ENCODE assay signal across 10 mouse cellular contexts in the genomic region with DNA sequence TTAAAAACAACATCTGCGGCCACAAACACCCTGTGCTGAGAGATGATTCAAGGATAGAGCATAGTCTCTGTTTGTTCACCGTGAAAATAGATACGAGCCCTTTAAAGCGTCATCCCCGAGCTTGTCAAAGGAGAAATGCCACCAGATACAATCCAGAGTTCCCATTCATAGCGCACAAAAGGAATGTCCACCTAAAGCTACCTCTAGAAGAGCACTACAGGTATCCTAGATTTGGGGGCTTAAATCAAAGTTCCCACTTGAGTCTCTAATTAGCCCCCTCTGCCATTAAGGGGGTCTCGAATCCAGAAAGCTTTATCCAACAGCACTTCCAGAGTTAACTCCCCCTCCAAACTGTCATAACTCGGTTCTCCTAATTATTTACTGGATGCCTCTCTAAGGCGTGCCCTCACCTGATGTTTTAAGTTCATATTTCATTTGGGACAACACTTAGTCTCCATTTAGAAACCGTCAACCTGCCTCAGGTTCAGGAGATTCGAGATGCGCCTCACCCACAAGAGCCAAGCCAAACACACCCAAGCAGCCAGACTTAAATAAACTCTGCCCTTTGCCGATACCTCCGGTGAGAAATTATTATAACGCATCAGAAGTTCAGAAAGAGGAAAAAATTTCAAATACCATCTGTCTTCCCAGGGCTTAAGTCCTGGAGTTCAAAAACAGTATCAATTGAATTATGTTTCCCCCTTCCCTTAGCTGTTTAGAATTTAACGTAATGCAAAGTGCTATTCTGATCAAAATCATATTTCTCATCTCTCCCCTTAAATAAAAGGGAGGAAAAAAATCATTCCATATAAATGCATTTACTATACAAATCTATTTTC.
A peak's percentile ranks its signal among the peaks of the same experiment; 100 is the strongest.
DNase-seq lines count a peak whose midpoint lies in the region; ATAC-seq and TF ChIP-seq lines count a peak whose summit lies in the region.
"Had no signal": no experiment of that assay in that cellular context is flagged by ENCODE, and none has a peak within 500 bp of the region (broad histone marks: within the 10 kb centered on the region; RNA-seq: fewer than 3 reads in every experiment).

No protein-coding gene starts in this region.

- 0 out of 2 replicates have a peak, but pooled peaks cover 2% of the 10 kb centered on the region for H3K4me1 ChIP-seq in neural tube, embryonic 11.5 days (ENCODE audit: control insufficient read depth, insufficient read depth, low read length)
- no peaks in the 10 kb centered on the region for H3K4me1 ChIP-seq in limb, embryonic 11.5 days (ENCODE audit: control insufficient read depth, insufficient read depth, low read length)
- H3K4me1 ChIP-seq in stomach, postnatal 0 days (replicated peaks; ENCODE audit: control insufficient read depth, insufficient read depth) = no peaks in the 10 kb centered on the region

- no peaks in the 10 kb centered on the region for H3K36me3 ChIP-seq in neural tube, embryonic 11.5 days (ENCODE audit: control insufficient read depth, insufficient read depth, low read length)
- no peaks in the 10 kb centered on the region for H3K36me3 ChIP-seq in limb, embryonic 11.5 days (ENCODE audit: control insufficient read depth, insufficient read depth, low read length)
- no peaks in the 10 kb centered on the region for H3K36me3 ChIP-seq in stomach, postnatal 0 days (ENCODE audit: control insufficient read depth, insufficient read depth, low read length)

- intact Hi-C loops in gastrocnemius, adult 2 months (cut with DNase I) = no loop called here

- H3K27me3 ChIP-seq in neural tube, embryonic 11.5 days (ENCODE audit: control insufficient read depth, insufficient read depth, low read length) = no peaks in the 10 kb centered on the region
- no peaks in the 10 kb centered on the region for H3K27me3 ChIP-seq in limb, embryonic 11.5 days (ENCODE audit: control insufficient read depth, insufficient read depth, low read length)
- H3K27me3 ChIP-seq in stomach, postnatal 0 days (ENCODE audit: control insufficient read depth, insufficient read depth, low read length) = no peaks in the 10 kb centered on the region

- no peak for TF ChIP-seq EP300 in stomach, postnatal 0 days (optimal IDR thresholded peaks at IDR 0.05)

- H3K4me2 ChIP-seq in neural tube, embryonic 11.5 days (ENCODE audit: low read depth) = peak overlapping the region; percentile 55
- peak overlapping the region; percentile 52; the same call in 1 of the 2 replicates for H3K4me2 ChIP-seq in limb, embryonic 11.5 days (ENCODE audit: low read depth, severe bottlenecking)
- H3K4me2 ChIP-seq in stomach, postnatal 0 days (replicated peaks; ENCODE audit: low read depth) = peak overlapping the region; percentile 66

- H3K4me3 ChIP-seq in gastrocnemius, adult 2 months = peak overlapping the region; percentile 60
- H3K4me3 ChIP-seq in neural tube, embryonic 11.5 days (ENCODE audit: low read depth, low read length) = peak overlapping the region; percentile 33
- no peak overlapping the region for H3K4me3 ChIP-seq in limb, embryonic 11.5 days (ENCODE audit: low read depth, low read length)
- peak overlapping the region; percentile 38; the same call in 1 of the 2 replicates for H3K4me3 ChIP-seq in stomach, postnatal 0 days (ENCODE audit: low read depth, low read length)
- H3K4me3 ChIP-seq: erythroblast, embryonic 14.5 days had no signal

- no peak for DNase-seq in gastrocnemius, adult 2 months
- no peak for DNase-seq in gastrocnemius, adult 8-10 months (ENCODE audit: low spot score in 2 of 2)
- DNase-seq in neural tube, embryonic 11.5 days (ENCODE audit: low spot score) = no peak
- DNase-seq in neural tube, embryonic 10.5 days (ENCODE audit: extremely low spot score, low spot score) = no peak
- DNase-seq in limb, embryonic 11.5 days (ENCODE audit: low spot score) = no peak
- no peak for DNase-seq in stomach, postnatal 0 days (ENCODE audit: low spot score)
- DNase-seq in MN1 (ENCODE audit: low spot score) = no peak
- DNase-seq in adrenal gland, adult 2 months = no peak

- no peak for ATAC-seq in neural tube, embryonic 11.5 days (ENCODE audit: insufficient read depth, low FRiP score, low TSS enrichment)
- ATAC-seq in limb, embryonic 11.5 days (ENCODE audit: insufficient number of reproducible peaks, low FRiP score, low TSS enrichment, low read depth) = no peak
- ATAC-seq in stomach, postnatal 0 days (ENCODE audit: low FRiP score, low TSS enrichment) = no peak
- ATAC-seq: activated CD4-positive, CD25-positive, alpha-beta regulatory T cell, adult 4 months had no signal

- H3K27ac ChIP-seq in gastrocnemius, adult 2 months = no peak overlapping the region
- no peak overlapping the region for H3K27ac ChIP-seq in neural tube, embryonic 11.5 days (ENCODE audit: low read depth, low read length)
- no peak overlapping the region for H3K27ac ChIP-seq in limb, embryonic 11.5 days (replicated peaks; ENCODE audit: low read depth, low read length)
- H3K27ac ChIP-seq in stomach, postnatal 0 days (replicated peaks) = no peak overlapping the region

- WGBS in neural tube, embryonic 11.5 days = 66% methylated on average over 16 of the region's 16 CpGs
- WGBS in limb, embryonic 11.5 days = 60% methylated on average over 16 of the region's 16 CpGs
- 46% methylated on average over 16 of the region's 16 CpGs for WGBS in stomach, postnatal 0 days

- peak overlapping the region; percentile 10; the same call in 1 of the 2 replicates for H3K9ac ChIP-seq in neural tube, embryonic 11.5 days (ENCODE audit: low read length)
- H3K9ac ChIP-seq in limb, embryonic 11.5 days (ENCODE audit: low read length) = no peak overlapping the region
- no peak overlapping the region for H3K9ac ChIP-seq in stomach, postnatal 0 days (ENCODE audit: low read length)

- H3K9me3 ChIP-seq in neural tube, embryonic 11.5 days (ENCODE audit: control insufficient read depth, low read length) = no peaks in the 10 kb centered on the region
- H3K9me3 ChIP-seq in limb, embryonic 11.5 days (ENCODE audit: control insufficient read depth, low read length) = no peaks in the 10 kb centered on the region
- no peaks in the 10 kb centered on the region for H3K9me3 ChIP-seq in stomach, postnatal 0 days (ENCODE audit: control insufficient read depth, low read length)

- no peak for TF ChIP-seq CTCF in gastrocnemius, adult 2 months (IDR thresholded peaks at IDR 0.05)
- TF ChIP-seq CTCF in stomach, postnatal 0 days (IDR thresholded peaks at IDR 0.05; ENCODE audit: low read depth) = no peak
